Mouse (Mus musculus) neural tube, embryonic 12.5 days (tissue): ENCODE results near the gene 1700001C02Rik. TPM values are rescaled to one million over a fixed set of nuclear protein-coding genes. Genes with fewer than 3 reads are reported as not detected.

Experiments
- ATAC-seq: fragments of 200-750 bp; cut with Nextera tagmentation; 2 replicates; pipeline ENCODE4 v1.8.0; 2017; ENCODE audit warnings: low read depth, mild to moderate bottlenecking, moderate TSS enrichment, moderate library complexity; ENCODE audit not compliant: low FRiP score
- H3K27ac ChIP-seq: fragments of 300-500 bp; sonication (generic); 2 replicates; pipeline ENCODE4 v1.5.1; 2016
- H3K27me3 ChIP-seq: fragments of 300-500 bp; sonication (generic); replicated peaks from 2 replicates; pipeline ENCODE4 v1.6.1; 2016; ENCODE audit warnings: mild to moderate bottlenecking
- H3K36me3 ChIP-seq: fragments of 300-500 bp; sonication (generic); 2 replicates; pipeline ENCODE4 v1.6.1; 2016; ENCODE audit warnings: mild to moderate bottlenecking
- H3K4me1 ChIP-seq: fragments of 300-500 bp; sonication (generic); 2 replicates; pipeline ENCODE4 v1.6.1; 2016
- H3K4me2 ChIP-seq: fragments of 300-500 bp; sonication (generic); replicated peaks from 2 replicates; pipeline ENCODE4 v1.6.1; 2016; ENCODE audit warnings: mild to moderate bottlenecking
- H3K4me3 ChIP-seq: fragments of 300-500 bp; sonication (generic); 2 replicates; pipeline ENCODE4 v1.5.1; 2016
- H3K9ac ChIP-seq: fragments of 300-500 bp; sonication (generic); 2 replicates; pipeline ENCODE4 v1.6.1; 2016; ENCODE audit warnings: mild to moderate bottlenecking
- H3K9me3 ChIP-seq: fragments of 300-500 bp; sonication (generic); 2 replicates; pipeline ENCODE4 v1.6.1; 2016; ENCODE audit warnings: mild to moderate bottlenecking
- WGBS: fragments of 180-500 bp; shearing (Covaris S2); methylation state at CpG from one replicate; pipeline ENCODE4 v1.1.7; 2016; 5-methylcytosine and 5-hydroxymethylcytosine counted together
- polyA plus RNA-seq: library from polyadenylated mRNA; unstranded; fragments of >200 nt; fragmentation: Nextera tagmentation; extraction: Ambion mirVana; gene quantifications from 2 replicates; pipeline ENCODE4 v1.2.1, GENCODE M21; 2016

Gene 1700001C02Rik
- polyA plus RNA-seq, 1 experiment from 2014 or later = not detected

DNA sequence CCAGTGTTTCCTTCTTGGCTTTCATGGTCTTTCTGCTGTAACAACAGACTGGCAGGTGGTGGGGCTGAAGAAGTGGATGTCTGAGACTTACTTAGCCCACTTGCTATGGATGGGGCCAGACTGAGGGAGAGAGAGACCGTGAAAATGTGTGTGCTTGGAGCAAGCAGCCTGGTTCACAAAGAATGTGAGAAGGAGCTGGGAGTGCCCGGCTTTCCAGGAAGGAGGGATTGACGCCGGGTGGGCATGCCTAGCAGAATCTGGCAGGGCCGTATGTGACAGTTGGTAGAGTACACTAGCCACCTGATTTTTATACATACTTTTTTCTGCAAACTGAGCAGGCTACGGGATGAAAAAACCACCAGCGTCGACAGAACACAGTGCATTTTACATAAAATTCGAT lies 468 bp downstream of the 1700001C02Rik start:
- no peak overlapping the region for H3K27ac ChIP-seq
- H3K9ac ChIP-seq = no peak overlapping the region
- H3K27me3 ChIP-seq = peaks cover 20% of the 10 kb centered on the region
- H3K9me3 ChIP-seq = no peaks in the 10 kb centered on the region
- peaks cover 19% of the 10 kb centered on the region for H3K4me1 ChIP-seq
- H3K4me2 ChIP-seq = peak overlapping the region; percentile 56
- no peaks in the 10 kb centered on the region for H3K36me3 ChIP-seq
- H3K4me3 ChIP-seq = peak overlapping the region; percentile 7
- ATAC-seq = no peak
- 43% methylated on average over 9 of the region's 9 CpGs for WGBS

DNA sequence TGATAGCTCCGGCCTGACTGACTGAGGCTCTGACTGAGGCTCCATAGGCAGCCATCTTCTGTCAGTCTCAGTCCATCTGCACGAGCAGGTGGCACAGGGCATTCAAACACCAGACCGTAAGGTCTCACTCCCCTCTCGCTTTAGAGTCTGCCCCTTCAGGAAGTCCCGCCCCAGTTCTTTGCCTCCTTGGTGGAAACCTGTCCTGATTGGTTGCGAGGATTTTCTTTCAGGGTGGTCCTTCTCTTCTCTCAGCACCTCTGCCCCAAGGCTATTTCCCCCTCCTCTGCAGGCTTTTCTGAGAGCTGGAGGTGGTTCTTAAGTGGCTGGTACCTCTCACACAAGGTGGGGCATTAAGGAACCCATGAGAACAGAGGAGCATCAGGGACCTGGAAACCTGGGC lies 4.6 kb downstream of the 1700001C02Rik start:
- WGBS = 59% methylated on average over 6 of the region's 6 CpGs
- Histone ChIP-seq H3K36me3 (no peaks in the 10 kb centered on the region), H3K9ac (no peak overlapping the region), H3K4me1 (peaks cover 11% of the 10 kb centered on the region), H3K9me3 (no peaks in the 10 kb centered on the region), H3K4me3 (no peak overlapping the region), H3K27me3 (peaks cover 13% of the 10 kb centered on the region), H3K27ac (no peak overlapping the region), H3K4me2 (no peak overlapping the region)
- no peak for ATAC-seq

DNA sequence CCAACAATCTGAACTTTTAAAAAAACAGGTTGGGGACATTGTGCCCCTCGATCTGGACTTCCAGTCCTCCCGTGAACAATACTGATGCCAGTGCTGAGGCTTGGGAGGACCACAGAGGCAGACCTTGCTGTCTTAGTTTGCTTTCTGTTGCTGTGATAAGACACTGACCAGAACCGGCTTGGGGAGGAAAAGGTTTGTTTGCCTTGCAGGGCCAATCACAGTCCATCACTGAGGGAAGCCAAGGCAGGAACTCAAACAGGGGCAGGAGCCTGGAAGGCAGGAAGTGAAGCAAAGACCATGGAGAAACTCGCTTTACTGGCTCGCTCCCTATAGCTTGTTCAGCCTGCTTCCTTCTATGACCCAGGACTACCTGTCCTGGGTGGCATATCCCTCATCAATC lies 6.3 kb downstream of the 1700001C02Rik start:
- 81% methylated on average over 5 of the region's 5 CpGs for WGBS
- Histone ChIP-seq H3K9me3 (no peaks in the 10 kb centered on the region), H3K27me3 (peaks cover under 1% of the 10 kb centered on the region; the same call in 1 of the 2 replicates), H3K9ac (no peak overlapping the region), H3K27ac (no peak overlapping the region), H3K4me3 (no peak overlapping the region), H3K4me1 (no peaks in the 10 kb centered on the region; the same call in 1 of the 2 replicates), H3K4me2 (no peak overlapping the region), H3K36me3 (no peaks in the 10 kb centered on the region)
- no peak for ATAC-seq

DNA sequence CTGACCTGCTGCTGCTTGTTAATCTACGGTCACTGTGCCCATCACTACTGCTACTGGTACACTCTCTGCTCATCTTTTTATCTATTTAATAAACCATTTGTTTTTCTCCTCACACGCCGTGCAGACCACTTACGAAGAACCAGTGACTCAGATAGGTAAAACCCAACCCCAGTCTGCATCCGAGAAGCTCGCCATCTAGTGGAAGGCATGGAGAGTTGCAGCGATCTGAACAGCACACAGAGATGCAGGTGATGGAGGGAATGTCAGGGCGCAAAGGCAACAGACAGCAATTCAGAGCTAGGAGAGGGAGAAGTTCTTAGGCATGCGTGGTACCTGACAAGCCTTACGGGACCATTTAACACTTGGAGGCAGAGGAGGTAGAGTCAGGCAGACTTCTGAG lies 10.7 kb downstream of the 1700001C02Rik start:
- ATAC-seq = no peak
- no peak overlapping the region for H3K27ac ChIP-seq
- no peaks in the 10 kb centered on the region for H3K27me3 ChIP-seq
- no peaks in the 10 kb centered on the region for H3K4me1 ChIP-seq
- no peak overlapping the region for H3K9ac ChIP-seq
- no peak overlapping the region for H3K4me3 ChIP-seq
- H3K9me3 ChIP-seq = no peaks in the 10 kb centered on the region
- no peak overlapping the region for H3K4me2 ChIP-seq
- 42% methylated on average over 10 of the region's 10 CpGs for WGBS
- no peaks in the 10 kb centered on the region for H3K36me3 ChIP-seq

DNA sequence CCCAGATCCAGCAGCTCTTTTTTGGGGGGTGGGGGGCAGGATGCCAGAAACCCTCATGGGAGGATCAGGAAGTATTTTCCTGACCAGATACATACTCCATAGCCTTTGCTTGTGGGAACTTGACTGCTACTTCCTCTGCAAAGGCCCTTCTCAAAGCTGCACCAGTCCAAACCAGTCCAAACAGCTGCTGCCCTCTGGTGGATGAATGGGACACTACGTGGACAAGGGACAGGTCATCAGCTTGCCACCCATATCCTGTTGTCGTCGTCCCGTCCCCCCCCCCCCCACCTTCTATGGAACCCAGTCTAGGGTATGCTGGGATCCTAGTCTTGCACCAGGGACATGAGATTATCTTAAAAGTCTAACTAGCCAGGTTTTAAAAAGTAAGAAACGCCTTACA lies 16.5 kb downstream of the 1700001C02Rik start:
- Histone ChIP-seq H3K9me3 (no peaks in the 10 kb centered on the region), H3K36me3 (no peaks in the 10 kb centered on the region), H3K4me1 (no peaks in the 10 kb centered on the region), H3K9ac (no peak overlapping the region), H3K4me3 (no peak overlapping the region), H3K4me2 (no peak overlapping the region), H3K27ac (no peak overlapping the region), H3K27me3 (no peaks in the 10 kb centered on the region)
- 0 out of 2 replicates have a peak, but pooled peaks have one; percentile 44 for ATAC-seq
- WGBS = 22% methylated on average over 5 of the region's 5 CpGs

DNA sequence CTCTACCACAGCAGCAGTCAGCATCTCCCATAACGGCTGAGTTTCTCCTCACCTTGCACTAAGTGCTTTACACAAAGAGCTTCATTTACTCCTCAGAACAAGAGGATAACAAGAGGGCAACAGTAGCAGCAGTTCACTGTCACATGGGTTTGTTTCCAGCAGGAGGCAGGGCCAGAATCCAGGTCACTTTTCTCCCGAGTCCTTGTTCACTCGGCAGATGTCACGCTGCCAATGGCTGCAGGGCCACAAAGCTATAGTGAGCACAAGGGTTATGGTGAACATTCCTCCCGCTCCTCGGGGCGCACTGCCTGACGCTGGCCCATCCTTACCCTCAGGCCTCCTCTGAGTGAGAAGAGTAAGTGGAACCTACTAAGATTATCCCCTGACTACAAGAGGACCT lies 17.7 kb downstream of the 1700001C02Rik start:
- Histone ChIP-seq H3K4me1 (no peaks in the 10 kb centered on the region), H3K36me3 (no peaks in the 10 kb centered on the region)
- 81% methylated on average over 8 of the region's 8 CpGs for WGBS

DNA sequence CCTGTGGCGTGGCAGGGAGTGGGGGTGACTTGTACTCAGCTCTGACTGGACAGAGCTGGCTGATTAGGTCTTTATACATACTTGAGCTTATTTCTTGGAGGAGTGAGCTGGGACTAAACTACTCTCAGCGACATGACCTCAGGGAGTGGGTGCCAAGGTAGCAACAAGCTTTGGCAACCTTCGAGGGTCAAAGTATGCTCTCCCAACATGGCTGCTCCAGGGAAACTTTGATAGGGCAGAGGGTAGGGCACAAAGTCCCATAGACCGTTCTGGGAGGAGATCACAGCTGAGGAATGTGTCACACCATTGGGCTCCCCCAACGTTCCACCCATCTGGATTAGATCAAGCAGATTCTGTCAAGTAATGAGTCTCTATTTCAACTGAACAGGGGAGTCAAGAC lies 18.7 kb downstream of the 1700001C02Rik start:
- no peaks in the 10 kb centered on the region for H3K36me3 ChIP-seq
- no peak overlapping the region for H3K9ac ChIP-seq
- no peaks in the 10 kb centered on the region for H3K27me3 ChIP-seq
- H3K4me2 ChIP-seq = no peak overlapping the region
- 81% methylated on average over 5 of the region's 5 CpGs for WGBS
- no peak for ATAC-seq
- no peak overlapping the region for H3K27ac ChIP-seq
- no peak overlapping the region for H3K4me3 ChIP-seq
- no peaks in the 10 kb centered on the region for H3K4me1 ChIP-seq
- no peaks in the 10 kb centered on the region for H3K9me3 ChIP-seq

More for the DNA sequence above, 17.7 kb downstream of the 1700001C02Rik start:
- H3K4me2 ChIP-seq = no peak overlapping the region
- H3K27ac ChIP-seq = no peak overlapping the region
- no peaks in the 10 kb centered on the region for H3K9me3 ChIP-seq
- ATAC-seq = no peak
- no peak overlapping the region for H3K4me3 ChIP-seq
- no peaks in the 10 kb centered on the region for H3K27me3 ChIP-seq
- H3K9ac ChIP-seq = no peak overlapping the region

DNA sequence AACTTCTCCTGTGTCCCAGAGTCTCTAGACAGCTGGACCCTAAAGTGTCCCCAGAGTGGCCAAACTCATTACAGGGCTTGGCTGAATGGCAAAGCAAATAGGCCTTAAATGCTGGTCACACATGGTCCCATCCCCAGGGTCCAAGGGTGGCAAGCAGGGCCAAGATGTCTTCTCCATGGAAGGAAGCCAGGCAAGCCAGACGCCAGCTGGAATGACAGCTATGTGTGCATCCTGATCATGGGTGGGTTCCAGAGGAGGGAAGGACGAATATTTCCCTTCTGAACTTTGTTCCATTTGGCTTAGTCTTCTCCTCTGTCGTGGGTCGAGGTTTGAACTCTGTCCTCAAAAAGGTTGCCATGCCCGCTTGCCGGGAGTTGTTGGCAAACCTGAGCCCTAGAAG lies 19.3 kb downstream of the 1700001C02Rik start:
- Histone ChIP-seq H3K36me3 (no peaks in the 10 kb centered on the region), H3K27ac (no peak overlapping the region), H3K4me2 (no peak overlapping the region), H3K4me3 (no peak overlapping the region), H3K9ac (no peak overlapping the region), H3K9me3 (no peaks in the 10 kb centered on the region), H3K4me1 (no peaks in the 10 kb centered on the region), H3K27me3 (no peaks in the 10 kb centered on the region)
- ATAC-seq = no peak
- WGBS = 80% methylated on average over 6 of the region's 6 CpGs

DNA sequence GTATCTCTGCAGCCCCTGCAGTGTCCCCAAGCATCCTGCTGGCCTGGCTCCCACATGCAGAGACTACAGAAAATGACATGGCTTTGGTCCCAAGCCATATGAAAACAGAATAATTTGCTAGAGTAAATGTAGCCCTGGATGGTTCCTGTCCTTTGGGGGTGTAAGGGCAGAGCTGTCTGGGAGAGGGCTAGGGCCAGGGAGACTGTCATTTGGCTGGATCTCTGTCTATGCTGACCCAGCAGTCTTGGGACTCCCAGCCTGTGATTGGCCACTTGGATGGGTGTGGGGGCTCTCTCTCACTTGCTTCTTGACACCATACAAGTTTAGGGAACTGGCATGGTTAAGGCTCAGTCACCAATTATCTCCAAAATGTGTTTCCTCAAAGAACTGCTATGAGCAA lies 24.4 kb downstream of the 1700001C02Rik start:
- Histone ChIP-seq H3K36me3 (no peaks in the 10 kb centered on the region), H3K4me3 (no peak overlapping the region)

DNA sequence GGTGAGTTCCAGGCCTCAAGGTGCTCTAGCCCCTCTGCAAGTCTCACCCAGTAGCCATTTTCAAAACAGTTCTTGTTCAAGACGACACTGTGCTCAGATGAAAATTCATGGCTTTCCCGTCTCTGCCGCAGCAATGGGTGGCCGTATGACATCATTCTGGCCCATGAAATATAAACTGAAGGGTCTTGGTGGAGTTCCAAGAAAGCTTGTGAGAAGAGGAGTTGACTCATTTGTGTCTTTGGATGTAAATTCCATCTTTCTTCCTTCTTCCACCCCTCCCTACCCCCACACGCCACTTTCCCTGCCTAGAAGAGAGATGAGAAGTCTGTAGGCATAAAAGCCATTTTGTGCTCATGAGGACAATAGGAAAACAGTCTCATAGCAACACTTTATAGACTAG lies 25.0 kb downstream of the 1700001C02Rik start:
- Histone ChIP-seq H3K27me3 (no peaks in the 10 kb centered on the region), H3K27ac (no peak overlapping the region), H3K4me1 (no peaks in the 10 kb centered on the region), H3K4me2 (no peak overlapping the region), H3K9ac (no peak overlapping the region), H3K9me3 (no peaks in the 10 kb centered on the region), H3K36me3 (no peaks in the 10 kb centered on the region), H3K4me3 (no peak overlapping the region)
- no peak for ATAC-seq
- 79% methylated on average over 5 of the region's 5 CpGs for WGBS

More for the DNA sequence above, 24.4 kb downstream of the 1700001C02Rik start:
- Histone ChIP-seq H3K27me3 (no peaks in the 10 kb centered on the region), H3K4me1 (no peaks in the 10 kb centered on the region), H3K4me2 (no peak overlapping the region), H3K9ac (no peak overlapping the region), H3K27ac (no peak overlapping the region), H3K9me3 (no peaks in the 10 kb centered on the region)
- ATAC-seq = no peak

DNA sequence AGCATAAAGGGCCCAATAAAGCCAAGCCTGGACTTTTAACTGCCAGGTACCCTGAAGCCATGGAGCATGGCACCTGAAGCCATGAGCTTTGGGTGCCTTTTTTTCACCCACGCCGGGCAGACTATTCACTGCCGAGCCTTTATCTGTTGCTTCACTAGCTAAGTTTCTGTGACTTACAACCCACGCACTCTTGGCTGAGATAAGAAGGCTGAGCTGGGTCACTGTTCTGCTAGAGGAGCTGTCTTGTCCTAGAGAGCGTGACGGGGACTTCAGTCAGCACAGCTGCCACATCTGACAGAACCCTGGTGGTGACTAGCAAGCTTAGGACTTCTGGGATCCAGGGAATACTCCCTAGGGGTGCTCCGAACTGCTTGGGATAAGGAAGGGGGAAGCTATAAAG lies 27.9 kb downstream of the 1700001C02Rik start:
- Histone ChIP-seq H3K4me2 (no peak overlapping the region), H3K27me3 (no peaks in the 10 kb centered on the region), H3K36me3 (no peaks in the 10 kb centered on the region), H3K4me3 (no peak overlapping the region), H3K27ac (no peak overlapping the region), H3K9me3 (no peaks in the 10 kb centered on the region), H3K9ac (no peak overlapping the region), H3K4me1 (peaks cover 4% of the 10 kb centered on the region; the same call in 1 of the 2 replicates)
- WGBS = 82% methylated on average over 7 of the region's 7 CpGs
- ATAC-seq = no peak

DNA sequence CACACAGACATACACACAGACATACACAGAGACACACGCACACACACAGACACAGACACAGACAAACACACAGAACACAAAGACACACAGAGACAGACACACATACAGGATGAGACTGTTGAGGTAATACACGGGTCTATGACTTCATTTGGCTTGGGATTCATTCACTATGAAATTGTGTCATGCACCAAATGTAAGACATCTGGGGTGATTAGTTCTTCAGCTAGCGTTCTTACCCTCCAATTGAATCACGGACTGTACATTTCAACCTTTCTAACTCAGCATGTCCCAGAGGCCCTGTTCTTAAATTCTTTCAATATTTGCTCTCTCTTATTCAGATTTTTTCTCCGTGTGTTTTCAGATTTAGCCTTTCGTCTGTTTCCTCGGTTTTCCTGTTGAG lies 28.8 kb downstream of the 1700001C02Rik start:
- Histone ChIP-seq H3K9ac (no peak overlapping the region), H3K4me2 (no peak overlapping the region), H3K4me1 (peaks cover 4% of the 10 kb centered on the region; the same call in 1 of the 2 replicates), H3K27me3 (no peaks in the 10 kb centered on the region), H3K36me3 (no peaks in the 10 kb centered on the region), H3K4me3 (no peak overlapping the region), H3K9me3 (no peaks in the 10 kb centered on the region), H3K27ac (no peak overlapping the region)
- WGBS = 90% methylated on average over 7 of the region's 7 CpGs
- no peak for ATAC-seq

DNA sequence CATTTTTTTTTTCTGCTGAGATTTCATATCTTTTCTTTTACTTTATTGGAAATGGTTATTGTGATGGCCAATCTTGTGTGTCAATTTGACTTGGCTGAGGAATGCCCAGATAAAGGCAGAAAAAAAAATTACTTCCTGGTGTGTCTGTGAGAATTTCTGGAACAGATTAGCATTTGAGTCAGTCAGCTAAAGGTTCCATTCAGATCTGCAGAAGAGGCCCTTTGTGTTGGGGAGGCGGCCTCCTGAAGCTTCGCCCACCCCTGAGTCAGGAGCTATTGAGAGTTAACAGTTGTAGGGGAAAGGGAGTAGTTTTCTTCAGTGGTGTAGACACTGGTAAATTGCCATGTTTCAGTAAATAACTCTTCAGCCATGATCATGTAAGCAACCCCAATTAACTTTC lies 29.4 kb downstream of the 1700001C02Rik start:
- H3K4me1 ChIP-seq = peaks cover 4% of the 10 kb centered on the region; the same call in 1 of the 2 replicates
- 57% methylated on average over 2 of the region's 2 CpGs for WGBS
- no peak overlapping the region for H3K4me2 ChIP-seq
- no peaks in the 10 kb centered on the region for H3K27me3 ChIP-seq
- ATAC-seq = no peak
- no peaks in the 10 kb centered on the region for H3K9me3 ChIP-seq
- no peaks in the 10 kb centered on the region for H3K36me3 ChIP-seq
- H3K4me3 ChIP-seq = no peak overlapping the region
- no peak overlapping the region for H3K9ac ChIP-seq
- H3K27ac ChIP-seq = no peak overlapping the region
